Mouse (Mus musculus): ENCODE data around the gene Kcnq2.

- TF ChIP-seq NANOG (IDR thresholded peaks at IDR 0.05; ENCODE audit: borderline replicate concordance, low read length): no peak
- no peak for TF ChIP-seq CTCF (conservative IDR thresholded peaks at IDR 0.05; ENCODE audit: low read length)
- no peak for TF ChIP-seq POU5F1 (IDR thresholded peaks at IDR 0.05; ENCODE audit: borderline replicate concordance, low read length)
These were observed 65.0 kb downstream of the Kcnq2 start for GRCm38 (mm10) chr2:181070136-181070535.

Measured in E14TG2a.4 (cell line).